Mouse (Mus musculus): ENCODE measurements around the gene Chrna5.
"Not testable (repeated sequence)": the region's sequence is repeated elsewhere in the genome, so short reads cannot be mapped to it uniquely, and the experiment has no call there.

Chrna5 gene

GRCm38 (mm10) chr9:54980674-54981073, at the start of gene Chrna5:
TSS of gene Chrna5 (plus strand) at chr9:54980880.
- DNase-seq (ENCODE audit: low read depth) = no peak

GRCm38 (mm10) chr9:54931765-54932164, 48.9 kb upstream of the Chrna5 start:
- peak; percentile 26 for DNase-seq (ENCODE audit: low read depth)

GRCm38 (mm10) chr9:54932379-54932778, 48.3 kb upstream of the Chrna5 start:
- DNase-seq (ENCODE audit: low read depth) = no peak

GRCm38 (mm10) chr9:54942071-54942470, 38.6 kb upstream of the Chrna5 start:
- no peak for DNase-seq (ENCODE audit: low read depth)

- DNase-seq (ENCODE audit: low read depth) = peak; percentile 19
Measured at GRCm38 (mm10) chr9:54944467-54944866, 36.2 kb upstream of the Chrna5 start.

- DNase-seq (ENCODE audit: low read depth) = no peak
Measured at GRCm38 (mm10) chr9:54946256-54946655, 34.4 kb upstream of the Chrna5 start.

- DNase-seq (ENCODE audit: low read depth) = no peak
Measured at GRCm38 (mm10) chr9:54949465-54949864, 31.2 kb upstream of the Chrna5 start.

GRCm38 (mm10) chr9:54950162-54950561, 30.5 kb upstream of the Chrna5 start:
- DNase-seq (ENCODE audit: low read depth) = not testable (repeated sequence)

GRCm38 (mm10) chr9:54950575-54951321, 29.9 kb upstream of the Chrna5 start, which contains the start of the genes Psma4 and AY074887:
TSS of gene Psma4 (plus strand) at chr9:54950790.
TSS of gene AY074887 (minus strand) at chr9:54950998.
- DNase-seq (ENCODE audit: low read depth) = peak; percentile 97

- DNase-seq (ENCODE audit: low read depth) = peak; percentile 68
Measured at GRCm38 (mm10) chr9:54961059-54961458, 19.6 kb upstream of the Chrna5 start.

- no peak for DNase-seq (ENCODE audit: low read depth)
Measured at GRCm38 (mm10) chr9:54963669-54964068, 17.0 kb upstream of the Chrna5 start.

GRCm38 (mm10) chr9:54969972-54970637, 10.6 kb upstream of the Chrna5 start:
- DNase-seq (ENCODE audit: low read depth) = no peak

GRCm38 (mm10) chr9:54981291-54982191, 861 bp downstream of the Chrna5 start:
- DNase-seq (ENCODE audit: low read depth) = peak; percentile 68

- DNase-seq (ENCODE audit: low read depth) = no peak
Measured at GRCm38 (mm10) chr9:54982401-54982800, 1.7 kb downstream of the Chrna5 start.

- DNase-seq (ENCODE audit: low read depth) = peak; percentile 17
Measured at GRCm38 (mm10) chr9:54990362-54990761, 9.7 kb downstream of the Chrna5 start.

- DNase-seq (ENCODE audit: low read depth) = no peak
Measured at GRCm38 (mm10) chr9:54994381-54994780, 13.7 kb downstream of the Chrna5 start.

GRCm38 (mm10) chr9:54995645-54996044, 15.0 kb downstream of the Chrna5 start:
- DNase-seq (ENCODE audit: low read depth) = no peak

GRCm38 (mm10) chr9:55003609-55004008, 22.9 kb downstream of the Chrna5 start:
- no peak for DNase-seq (ENCODE audit: low read depth)

GRCm38 (mm10) chr9:55009692-55010091, 29.0 kb downstream of the Chrna5 start:
- DNase-seq (ENCODE audit: low read depth) = no peak

GRCm38 (mm10) chr9:55010588-55011350, 30.1 kb downstream of the Chrna5 start:
- no peak for DNase-seq (ENCODE audit: low read depth)

GRCm38 (mm10) chr9:55016926-55017325, 36.2 kb downstream of the Chrna5 start:
- no peak for DNase-seq (ENCODE audit: low read depth)

- no peak for DNase-seq (ENCODE audit: low read depth)
Measured at GRCm38 (mm10) chr9:55023326-55023725, 42.6 kb downstream of the Chrna5 start.
